Mouse (Mus musculus): Measurements from ENCODE around the gene Diablo. TPM values are rescaled to one million over a fixed set of nuclear protein-coding genes. Genes with fewer than 3 reads are reported as not detected.
"Not testable (repeated sequence)": the region's sequence is repeated elsewhere in the genome, so short reads cannot be mapped to it uniquely, and the experiment has no call there.

The Diablo gene
- polyA plus RNA-seq, 1 experiment from 2014 or later: 148 TPM

- peaks cover 34% of the 10 kb centered on the region for H3K4me1 ChIP-seq
- 2% methylated on average over 18 of the region's 27 CpGs for WGBS
- H3K36me3 ChIP-seq (replicated peaks): peaks cover 23% of the 10 kb centered on the region
- H3K9me3 ChIP-seq: no peaks in the 10 kb centered on the region
- H3K27me3 ChIP-seq (ENCODE audit: poor library complexity, severe bottlenecking): 0 out of 2 replicates have a peak, but pooled peaks cover 4% of the 10 kb centered on the region
- peak overlapping the region; percentile 96 for H3K4me3 ChIP-seq
- no peak for DNase-seq (ENCODE audit: extremely low spot score, low spot score)
- H3K27ac ChIP-seq: peak overlapping the region; percentile 92
Observed at GRCm38 (mm10) chr5:123524393-123524750, 396 bp upstream of the Diablo start.

- WGBS: 80% methylated on average over 1 of the region's 1 CpGs
- no peak for DNase-seq (ENCODE audit: extremely low spot score, low spot score)
- 0 out of 2 replicates have a peak, but pooled peaks cover 4% of the 10 kb centered on the region for H3K27me3 ChIP-seq (ENCODE audit: poor library complexity, severe bottlenecking)
- H3K27ac ChIP-seq: no peak overlapping the region
- no peaks in the 10 kb centered on the region for H3K9me3 ChIP-seq
- H3K4me1 ChIP-seq: peaks cover 34% of the 10 kb centered on the region
- peaks cover 25% of the 10 kb centered on the region for H3K36me3 ChIP-seq (replicated peaks)
- 0 out of 2 replicates have a peak overlapping the region, but pooled peaks have one; percentile 10 for H3K4me3 ChIP-seq
Observed at GRCm38 (mm10) chr5:123522166-123522565, 1.8 kb downstream of the Diablo start.

GRCm38 (mm10) chr5:123521621-123522020 is 2.4 kb downstream of the Diablo start:
- Histone ChIP-seq H3K9me3 (no peaks in the 10 kb centered on the region), H3K4me1 (peaks cover 34% of the 10 kb centered on the region), H3K27me3 (ENCODE audit: poor library complexity, severe bottlenecking) (0 out of 2 replicates have a peak, but pooled peaks cover 4% of the 10 kb centered on the region), H3K27ac (no peak overlapping the region), H3K36me3 (replicated peaks) (peaks cover 31% of the 10 kb centered on the region), H3K4me3 (no peak overlapping the region)
- DNase-seq (ENCODE audit: extremely low spot score, low spot score): no peak
- WGBS: 91% methylated on average over 1 of the region's 1 CpGs

- peaks cover 40% of the 10 kb centered on the region for H3K36me3 ChIP-seq (replicated peaks)
- H3K4me1 ChIP-seq: peaks cover 34% of the 10 kb centered on the region
- no peak for DNase-seq (ENCODE audit: extremely low spot score, low spot score)
- no peak overlapping the region for H3K4me3 ChIP-seq
- H3K27me3 ChIP-seq (ENCODE audit: poor library complexity, severe bottlenecking): 0 out of 2 replicates have a peak, but pooled peaks cover 4% of the 10 kb centered on the region
- WGBS: 88% methylated on average over 9 of the region's 9 CpGs
- no peaks in the 10 kb centered on the region for H3K9me3 ChIP-seq
- H3K27ac ChIP-seq: no peak overlapping the region
Observed at GRCm38 (mm10) chr5:123520666-123521065, 3.3 kb downstream of the Diablo start.

GRCm38 (mm10) chr5:123514871-123515270 is 9.1 kb downstream of the Diablo start:
- Histone ChIP-seq H3K4me3 (no peak overlapping the region), H3K36me3 (replicated peaks) (peaks cover 87% of the 10 kb centered on the region), H3K27me3 (ENCODE audit: poor library complexity, severe bottlenecking) (peaks cover 10% of the 10 kb centered on the region), H3K9me3 (no peaks in the 10 kb centered on the region), H3K27ac (no peak overlapping the region), H3K4me1 (no peaks in the 10 kb centered on the region)
- no peak for DNase-seq (ENCODE audit: extremely low spot score, low spot score)
- 90% methylated on average over 5 of the region's 5 CpGs for WGBS

GRCm38 (mm10) chr5:123512102-123512501 is 11.9 kb downstream of the Diablo start:
- no peak overlapping the region for H3K4me3 ChIP-seq
- H3K9me3 ChIP-seq: no peaks in the 10 kb centered on the region
- H3K4me1 ChIP-seq: peaks cover 23% of the 10 kb centered on the region
- H3K36me3 ChIP-seq (replicated peaks): peaks cover 61% of the 10 kb centered on the region
- no peak for DNase-seq (ENCODE audit: extremely low spot score, low spot score)
- WGBS: 74% methylated on average over 3 of the region's 3 CpGs
- H3K27me3 ChIP-seq (ENCODE audit: poor library complexity, severe bottlenecking): peaks cover 29% of the 10 kb centered on the region
- H3K27ac ChIP-seq: no peak overlapping the region

- H3K36me3 ChIP-seq (replicated peaks): peaks cover 54% of the 10 kb centered on the region
- WGBS: 86% methylated on average over 3 of the region's 3 CpGs
- H3K27ac ChIP-seq; DNase-seq (ENCODE audit: extremely low spot score, low spot score); H3K4me3 ChIP-seq; H3K9me3 ChIP-seq: not testable (repeated sequence)
- peaks cover 36% of the 10 kb centered on the region for H3K27me3 ChIP-seq (ENCODE audit: poor library complexity, severe bottlenecking)
- H3K4me1 ChIP-seq: peaks cover 23% of the 10 kb centered on the region
Observed at GRCm38 (mm10) chr5:123511426-123511825, 12.6 kb downstream of the Diablo start.

GRCm38 (mm10) chr5:123510160-123510559 is 13.8 kb downstream of the Diablo start, which contains the start of gene B3gnt4:
B3gnt4 (plus strand) TSS chr5:123510460.
- H3K4me1 ChIP-seq: peaks cover 23% of the 10 kb centered on the region
- H3K9me3 ChIP-seq: no peaks in the 10 kb centered on the region
- peaks cover 42% of the 10 kb centered on the region for H3K36me3 ChIP-seq (replicated peaks)
- DNase-seq (ENCODE audit: extremely low spot score, low spot score): no peak
- no peak within 1 kb of the TSS for H3K27ac ChIP-seq
- peak within 1 kb of the TSS; percentile 66 for H3K4me3 ChIP-seq
- H3K27me3 ChIP-seq (ENCODE audit: poor library complexity, severe bottlenecking): peaks cover 41% of the 10 kb centered on the region
- WGBS: 90% methylated on average over 5 of the region's 5 CpGs

GRCm38 (mm10) chr5:123508921-123509320 is 15.1 kb downstream of the Diablo start:
- H3K27ac ChIP-seq: peak overlapping the region; percentile 85
- H3K4me1 ChIP-seq: peaks cover 23% of the 10 kb centered on the region
- peak overlapping the region; percentile 66 for H3K4me3 ChIP-seq
- peaks cover 29% of the 10 kb centered on the region for H3K36me3 ChIP-seq (replicated peaks)
- H3K9me3 ChIP-seq: no peaks in the 10 kb centered on the region
- no peak for DNase-seq (ENCODE audit: extremely low spot score, low spot score)
- peaks cover 45% of the 10 kb centered on the region for H3K27me3 ChIP-seq (ENCODE audit: poor library complexity, severe bottlenecking)
- WGBS: 8% methylated on average over 12 of the region's 12 CpGs

GRCm38 (mm10) chr5:123507936-123508723 is 15.8 kb downstream of the Diablo start:
- under 1% methylated on average over 58 of the region's 59 CpGs for WGBS
- peak; percentile 90 for DNase-seq (ENCODE audit: extremely low spot score, low spot score)
- peaks cover 28% of the 10 kb centered on the region for H3K36me3 ChIP-seq (replicated peaks)
- peak overlapping the region; percentile 85 for H3K27ac ChIP-seq
- H3K27me3 ChIP-seq (ENCODE audit: poor library complexity, severe bottlenecking): peaks cover 45% of the 10 kb centered on the region
- no peaks in the 10 kb centered on the region for H3K9me3 ChIP-seq
- H3K4me1 ChIP-seq: peaks cover 26% of the 10 kb centered on the region
- peak overlapping the region; percentile 66 for H3K4me3 ChIP-seq

- 87% methylated on average over 4 of the region's 4 CpGs for WGBS
Observed at GRCm38 (mm10) chr5:123501973-123502372, 22.0 kb downstream of the Diablo start.

GRCm38 (mm10) chr5:123499717-123500116 is 24.3 kb downstream of the Diablo start:
- DNase-seq (ENCODE audit: extremely low spot score, low spot score): no peak
- Histone ChIP-seq H3K4me1 (peaks cover 23% of the 10 kb centered on the region), H3K27ac (no peak overlapping the region), H3K4me3 (no peak overlapping the region), H3K36me3 (replicated peaks) (no peaks in the 10 kb centered on the region), H3K27me3 (ENCODE audit: poor library complexity, severe bottlenecking) (peaks cover 23% of the 10 kb centered on the region; the same call in 1 of the 2 replicates), H3K9me3 (no peaks in the 10 kb centered on the region)
- 50% methylated on average over 4 of the region's 4 CpGs for WGBS

More at GRCm38 (mm10) chr5:123501973-123502372, 22.0 kb downstream of the Diablo start:
- no peaks in the 10 kb centered on the region for H3K36me3 ChIP-seq (replicated peaks)
- H3K27me3 ChIP-seq (ENCODE audit: poor library complexity, severe bottlenecking): peaks cover 32% of the 10 kb centered on the region
- no peak for DNase-seq (ENCODE audit: extremely low spot score, low spot score)
- H3K4me1 ChIP-seq: peaks cover 17% of the 10 kb centered on the region
- H3K9me3 ChIP-seq: no peaks in the 10 kb centered on the region
- H3K4me3 ChIP-seq: no peak overlapping the region
- H3K27ac ChIP-seq: no peak overlapping the region

GRCm38 (mm10) chr5:123489935-123490334 is 34.0 kb downstream of the Diablo start:
- Histone ChIP-seq H3K9me3 (no peaks in the 10 kb centered on the region), H3K36me3 (replicated peaks) (no peaks in the 10 kb centered on the region), H3K4me3 (no peak overlapping the region), H3K4me1 (peaks cover 14% of the 10 kb centered on the region), H3K27ac (no peak overlapping the region), H3K27me3 (ENCODE audit: poor library complexity, severe bottlenecking) (peaks cover 3% of the 10 kb centered on the region; the same call in 1 of the 2 replicates)
- 55% methylated on average over 9 of the region's 9 CpGs for WGBS
- DNase-seq (ENCODE audit: extremely low spot score, low spot score): no peak
